Mouse (Mus musculus) MEL-GATA-1-ER (cell line): ENCODE measurements around the gene Camsap2.

Experiments
- DNase-seq: peaks from one replicate; pipeline ENCODE4 v3.0.0-alpha.2; 2012; ENCODE audit warnings: low read depth; ENCODE audit errors: extremely low read depth

Camsap2 gene

DNA sequence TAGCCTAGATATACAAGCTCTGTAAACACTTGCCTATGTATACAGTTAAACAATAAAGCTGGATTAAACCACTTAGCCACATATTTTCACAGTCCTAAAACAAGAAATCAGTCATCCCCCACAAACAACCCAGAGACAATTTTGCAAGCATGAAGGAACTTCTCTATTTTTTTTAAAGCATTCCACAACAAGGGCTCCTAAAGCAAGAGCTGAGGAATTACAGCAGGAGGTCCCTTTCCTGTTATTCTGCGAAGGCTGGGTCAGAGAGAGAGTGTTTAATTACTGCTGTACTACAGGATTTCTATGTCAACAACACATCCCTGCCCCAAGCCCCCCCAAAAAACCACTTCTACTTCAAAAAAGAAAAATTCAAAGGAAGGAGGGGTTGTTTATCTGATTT, 1.6 kb downstream of the Camsap2 start:
- DNase-seq, result no peak

DNA sequence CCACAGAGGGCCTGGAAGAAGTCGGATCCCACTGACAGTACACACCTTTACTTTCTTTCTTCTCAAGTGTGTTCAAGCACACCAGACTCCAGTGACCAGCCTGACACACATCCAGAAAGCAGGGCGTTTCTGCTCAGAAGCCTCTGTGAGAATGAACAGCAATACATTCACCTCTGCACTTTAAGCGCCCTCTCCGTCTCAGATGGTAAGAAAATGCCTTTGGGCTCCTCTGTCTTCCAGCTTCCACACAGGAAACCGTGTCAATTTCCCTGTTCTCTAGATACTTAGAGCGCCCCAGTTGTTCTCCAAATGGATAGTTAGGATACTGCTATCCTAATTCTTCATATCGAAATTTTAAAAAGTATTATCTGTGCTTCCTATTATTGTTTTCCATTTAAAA, 2.2 kb downstream of the Camsap2 start:
- DNase-seq, result no peak

DNA sequence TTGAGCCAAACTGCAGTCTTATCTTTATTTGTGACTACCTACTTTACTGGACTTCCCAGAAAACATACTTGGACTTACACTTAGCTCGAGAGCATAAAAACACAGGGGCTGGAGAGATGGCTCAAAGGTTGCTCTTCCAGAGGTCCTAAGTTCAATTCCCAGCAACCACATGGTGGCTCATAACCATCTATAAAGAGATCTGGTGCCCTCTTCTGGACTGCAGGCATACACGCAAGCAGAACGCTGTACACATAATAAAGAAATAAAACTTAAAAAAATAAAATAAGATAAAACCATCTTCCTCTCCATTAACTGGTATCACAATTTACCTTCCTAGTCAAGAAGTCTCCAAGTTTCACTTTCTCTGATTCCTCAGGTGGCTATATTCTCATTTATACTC, 5.4 kb downstream of the Camsap2 start:
- DNase-seq, result no peak

- no peak for DNase-seq
These were observed 11.2 kb downstream of the Camsap2 start for GRCm38 (mm10) chr1:136334743-136335142.

- no peak for DNase-seq
These were observed 12.4 kb downstream of the Camsap2 start for GRCm38 (mm10) chr1:136333512-136333911.

DNA sequence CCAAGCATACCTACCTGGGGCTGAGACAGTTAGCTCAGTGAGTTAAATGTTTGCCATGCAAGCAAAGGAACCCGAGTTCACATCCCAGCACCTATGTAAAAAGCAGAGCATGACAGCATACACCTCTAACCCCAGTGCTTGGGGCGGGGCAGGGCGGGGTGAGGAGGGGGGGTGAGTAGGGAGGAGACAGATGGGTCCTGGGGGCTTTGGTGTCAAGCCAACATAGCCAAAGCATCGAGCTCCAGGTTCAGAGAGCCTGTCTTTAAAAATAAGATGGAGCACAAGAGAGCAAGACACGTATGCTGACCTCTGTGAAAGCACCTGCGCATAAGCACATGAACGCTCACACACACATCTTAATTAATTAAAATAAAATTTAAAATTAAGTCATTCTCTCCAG, 12.8 kb downstream of the Camsap2 start:
- no peak for DNase-seq

DNA sequence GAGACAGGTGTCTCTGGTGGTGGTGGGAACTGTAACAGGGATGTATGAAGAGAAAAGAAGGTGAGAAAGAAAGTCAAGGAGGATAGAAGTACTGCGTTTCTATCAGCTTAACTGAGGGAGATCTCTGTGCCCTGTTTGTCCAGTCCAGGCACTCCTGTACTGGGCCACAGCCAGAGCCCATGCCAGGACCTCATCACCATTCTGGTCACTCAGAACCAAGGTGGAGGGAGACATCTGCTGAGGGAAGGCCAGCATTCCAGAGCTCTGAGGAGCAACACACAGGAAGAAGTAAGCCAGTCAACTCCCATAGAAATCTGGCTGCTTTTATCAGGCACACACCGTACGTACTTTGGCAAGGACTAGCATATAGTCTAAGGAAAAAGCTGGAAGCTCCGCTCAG, 14.1 kb downstream of the Camsap2 start:
- DNase-seq, result no peak

- DNase-seq, result no peak
These were observed 16.5 kb downstream of the Camsap2 start for GRCm38 (mm10) chr1:136329426-136329825.

DNA sequence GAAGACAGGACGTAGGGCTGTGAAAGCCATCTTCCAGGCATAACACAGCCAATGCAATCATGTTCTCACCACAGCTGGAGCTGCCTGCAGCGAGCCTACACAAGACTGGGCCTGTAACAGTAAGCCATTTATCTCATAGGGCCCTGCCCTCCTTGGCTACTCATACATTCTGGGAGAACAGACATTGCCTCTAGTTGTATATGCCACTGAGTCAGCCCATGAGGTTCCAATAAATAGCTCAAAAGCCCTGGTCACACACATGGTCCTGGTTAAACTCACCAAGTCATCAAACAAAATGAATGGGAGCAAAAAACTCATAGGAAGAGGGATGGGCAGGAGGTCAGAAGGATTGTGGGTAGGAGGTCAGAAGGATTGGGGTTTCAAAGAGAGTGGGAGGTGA, 17.3 kb downstream of the Camsap2 start:
- no peak for DNase-seq

- DNase-seq, result no peak
These were observed 18.3 kb downstream of the Camsap2 start for GRCm38 (mm10) chr1:136327638-136328037.

GRCm38 (mm10) chr1:136325933-136326332, 20.0 kb downstream of the Camsap2 start:
- no peak for DNase-seq

DNA sequence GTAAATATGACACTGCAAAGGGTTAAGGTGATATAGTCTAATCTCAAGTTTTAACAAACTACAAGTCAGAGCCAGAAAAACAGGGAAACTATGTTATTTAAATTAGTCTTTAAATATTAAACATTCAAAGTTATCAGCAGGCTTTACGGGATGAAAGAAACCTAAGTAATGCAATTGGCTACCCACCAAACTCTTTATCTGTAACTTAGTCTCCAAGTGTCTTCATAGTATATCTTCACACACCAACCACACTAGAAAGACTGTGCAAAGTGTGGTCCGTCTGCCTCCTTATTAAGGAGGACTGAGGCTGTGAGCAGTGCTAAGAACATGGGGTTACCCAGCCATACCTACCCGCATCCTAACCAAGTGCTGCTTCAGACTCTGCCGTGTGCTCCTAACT, 23.6 kb downstream of the Camsap2 start:
- DNase-seq, result no peak

- no peak for DNase-seq
These were observed 29.6 kb downstream of the Camsap2 start for GRCm38 (mm10) chr1:136316317-136316716.

DNA sequence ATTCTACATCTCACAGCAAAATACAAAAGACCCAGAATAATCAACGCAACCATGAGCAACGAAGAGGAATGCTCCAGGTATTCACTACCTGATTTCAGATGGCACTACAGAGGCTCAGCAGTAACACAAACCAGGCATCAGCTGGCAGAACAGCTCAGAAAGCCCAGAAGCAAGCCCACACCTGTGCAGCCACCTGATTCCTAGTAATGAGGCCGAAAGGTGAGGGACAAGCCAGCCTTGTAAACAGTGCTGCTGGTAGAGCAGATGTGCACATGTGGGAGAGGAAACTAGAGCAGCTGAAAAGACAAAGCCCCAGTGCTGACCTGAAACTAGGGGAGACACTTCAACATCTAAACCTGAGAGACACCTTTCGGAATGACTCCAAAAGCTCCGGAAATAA, 36.7 kb downstream of the Camsap2 start:
- no peak for DNase-seq

DNA sequence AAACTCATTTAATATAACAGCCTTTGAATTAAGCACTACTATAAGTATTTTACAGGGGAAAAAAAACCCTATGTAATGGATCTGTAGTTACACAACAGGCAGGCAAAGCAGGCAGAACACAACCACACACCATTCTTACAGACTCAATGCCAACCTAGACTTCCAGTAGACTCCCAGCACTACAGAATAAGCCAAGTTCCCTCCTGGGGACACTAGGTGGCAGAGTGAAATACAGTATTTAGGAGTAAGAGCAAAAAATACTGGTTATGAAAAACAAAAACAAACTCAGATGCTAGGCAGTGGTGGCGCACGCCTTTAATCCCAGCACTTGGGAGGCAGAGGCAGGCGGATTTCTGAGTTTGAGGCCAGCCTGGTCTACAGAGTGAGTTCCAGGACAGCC, 39.5 kb downstream of the Camsap2 start:
- no peak for DNase-seq

- no peak for DNase-seq
These were observed 51.9 kb downstream of the Camsap2 start for GRCm38 (mm10) chr1:136293961-136294360.

DNA sequence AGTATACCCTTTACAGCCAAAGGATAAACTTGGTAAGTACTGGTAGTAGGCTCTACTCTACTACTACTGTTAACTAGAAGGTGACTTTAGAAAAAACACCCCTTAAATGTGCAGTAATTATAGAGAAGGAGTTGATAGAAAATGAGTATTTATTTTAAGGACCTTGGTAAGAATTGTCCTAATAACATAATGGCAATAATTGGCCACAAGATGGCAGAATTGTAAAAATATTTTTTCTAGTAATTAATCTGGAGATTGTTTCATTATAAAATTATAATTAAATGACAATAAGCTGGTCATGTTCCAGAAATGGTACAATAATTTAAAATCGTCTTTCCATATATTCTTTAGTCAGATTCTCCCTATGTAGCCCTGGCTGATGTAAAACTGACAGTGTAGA, 56.1 kb downstream of the Camsap2 start:
- no peak for DNase-seq

DNA sequence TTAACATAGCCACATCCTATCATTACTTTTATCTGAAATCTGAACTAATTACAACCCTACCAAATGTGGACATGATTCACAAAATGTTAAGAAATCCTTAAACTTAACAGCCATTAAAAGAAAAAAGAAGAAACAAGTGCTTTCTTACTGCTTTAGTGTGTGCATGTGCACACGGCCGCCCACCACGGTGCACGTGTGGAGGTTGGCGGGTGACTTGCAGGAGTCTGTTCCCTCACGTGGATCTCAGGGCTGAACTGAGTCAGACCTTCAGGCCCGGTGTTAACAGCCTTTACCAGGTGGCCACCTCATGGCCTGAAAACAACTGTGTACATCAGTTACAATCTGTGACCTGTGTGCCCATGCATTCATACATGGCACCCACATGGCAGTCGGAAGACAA, 68.5 kb downstream of the Camsap2 start:
- DNase-seq, result no peak

GRCm38 (mm10) chr1:136268224-136268623, 77.7 kb downstream of the Camsap2 start:
- no peak for DNase-seq

DNA sequence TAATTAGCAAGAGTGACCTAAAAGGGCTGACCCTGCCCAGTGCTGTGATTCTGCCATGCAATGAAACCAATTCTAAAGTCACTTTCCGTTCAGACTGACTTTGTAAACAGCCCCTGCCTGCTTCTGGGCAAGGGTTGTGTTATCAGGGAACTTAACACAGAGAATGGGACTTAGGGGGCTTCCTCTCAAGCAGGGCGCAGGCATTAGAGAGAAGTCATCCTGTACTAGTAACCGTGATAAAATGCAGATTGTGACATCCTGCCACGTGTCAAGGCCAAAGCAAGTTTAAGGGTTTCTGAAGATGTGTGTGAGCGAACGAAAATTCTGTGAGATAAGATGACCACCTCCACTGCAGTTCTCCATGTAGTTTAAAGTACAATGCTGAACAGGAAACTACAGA, 79.8 kb downstream of the Camsap2 start:
- DNase-seq, result no peak

DNA sequence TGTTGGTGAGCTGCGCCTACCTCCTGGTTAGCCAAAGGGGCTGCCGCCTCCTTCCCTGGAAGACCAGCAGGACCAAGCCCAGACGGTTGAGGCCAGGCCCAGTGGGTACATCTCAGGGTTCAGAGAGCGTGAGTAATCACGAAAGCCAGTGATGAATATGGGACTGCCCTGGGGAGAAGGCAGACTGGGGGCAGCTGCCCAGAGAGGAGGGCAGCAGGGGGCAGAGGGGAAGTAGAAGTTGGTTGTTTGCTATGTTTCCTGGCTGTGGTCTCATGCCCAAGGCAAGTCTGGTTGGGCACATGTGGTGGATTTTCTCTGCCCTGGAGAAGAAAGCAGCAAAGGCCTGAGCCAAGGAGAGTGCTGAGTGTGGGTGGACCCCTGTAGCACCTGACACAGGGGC, 82.5 kb downstream of the Camsap2 start:
- DNase-seq, result no peak

DNA sequence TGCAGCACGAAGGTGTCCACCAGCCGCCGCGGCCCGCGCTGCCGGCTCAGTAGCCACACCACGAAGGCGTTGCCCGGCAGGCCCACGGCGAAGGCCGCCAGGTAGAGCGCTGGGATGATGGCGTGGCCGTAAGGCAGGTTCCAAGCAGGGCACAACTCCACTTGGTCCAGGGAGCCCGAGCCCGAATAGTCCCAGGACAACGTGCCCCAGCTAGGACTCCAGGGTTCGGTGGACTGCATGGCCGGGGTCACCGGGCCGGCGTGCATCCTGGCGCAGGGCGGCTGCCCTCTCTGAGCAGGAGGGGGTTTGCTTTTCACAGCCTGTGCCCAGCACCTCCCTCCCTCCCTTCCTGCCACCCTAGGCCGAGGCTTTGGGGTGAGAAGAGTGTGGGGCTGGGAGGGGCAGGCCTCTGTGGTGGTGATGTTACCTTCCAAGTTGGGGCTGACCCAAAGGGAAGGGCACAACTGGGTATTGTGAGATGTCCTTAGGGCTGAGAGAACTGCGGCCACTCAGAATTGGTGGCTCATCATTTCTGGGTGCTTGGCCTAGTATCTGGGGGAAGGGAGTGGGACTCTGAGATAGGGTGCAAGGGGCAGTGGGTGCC, 85.2 kb downstream of the Camsap2 start, which contains the start of gene Gpr25:
Gene Gpr25 (minus strand): TSS at position 239 of the 604 bp plus-strand sequence.
- DNase-seq, result no peak

DNA sequence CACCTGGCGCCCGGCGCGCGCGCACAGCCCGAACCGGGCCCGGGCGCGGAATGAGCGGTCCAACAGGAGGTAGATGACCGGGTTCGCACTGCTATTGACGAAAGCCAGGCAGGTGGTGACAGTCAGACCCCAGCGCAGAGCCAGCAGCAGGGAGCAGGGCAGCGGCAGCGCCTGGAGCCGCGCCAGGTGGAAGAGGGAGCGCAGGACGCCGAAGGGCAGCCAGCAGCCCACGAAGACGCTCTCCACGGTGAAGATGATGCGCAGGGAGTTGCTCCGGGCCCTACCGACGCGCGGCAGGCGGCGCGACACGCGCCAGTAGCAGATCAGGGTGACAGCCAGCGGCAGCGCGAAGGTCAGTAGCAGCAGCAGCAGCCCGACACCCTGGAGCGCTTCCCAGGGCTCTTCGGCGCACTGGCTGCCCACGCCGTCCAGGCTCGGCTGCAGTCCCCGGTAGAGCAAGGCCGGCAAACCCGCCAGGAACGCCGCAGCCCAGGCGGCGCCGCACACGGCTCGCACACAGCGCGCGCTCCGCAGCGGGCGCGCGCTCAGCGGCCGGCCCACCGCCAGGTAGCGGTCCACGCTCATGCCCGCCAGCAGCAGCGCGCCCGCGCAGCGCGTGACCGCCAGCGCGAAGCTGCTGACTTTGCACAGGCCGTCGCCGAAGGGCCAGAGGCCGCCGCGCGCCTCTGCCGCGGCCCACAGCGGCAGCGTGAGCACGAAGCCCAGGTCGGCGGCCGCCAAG, 85.8 kb downstream of the Camsap2 start:
- no peak for DNase-seq
